Mouse (Mus musculus): ENCODE results near the gene Igflr1.

DNA sequence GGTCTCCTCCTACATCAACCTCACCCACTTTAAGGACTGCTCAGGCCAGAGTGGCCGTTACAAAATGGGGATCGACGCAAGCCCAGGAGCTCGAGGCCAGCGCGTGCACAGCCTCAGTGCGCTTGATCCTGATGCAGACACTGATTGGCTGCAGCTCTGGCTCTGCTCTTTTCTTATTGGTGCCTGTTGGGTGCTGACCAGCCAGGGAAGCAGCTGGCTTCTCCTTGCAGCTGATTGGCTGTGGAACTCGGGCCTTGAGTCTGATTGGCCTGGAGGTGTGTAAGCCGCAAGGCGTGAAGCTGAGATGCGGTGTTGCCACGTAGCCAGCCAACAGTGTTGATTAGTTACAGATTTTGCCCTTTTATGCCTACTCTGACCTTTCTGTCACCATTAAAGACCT is 33.6 kb downstream of the Igflr1 start, which contains the start of gene Zbtb32:
- TF ChIP-seq CTCF (IDR thresholded peaks at IDR 0.05; ENCODE audit: control insufficient read depth, insufficient read depth, insufficient read length) (no peak), USF1 (IDR thresholded peaks at IDR 0.05; ENCODE audit: low read depth) (no peak), MYOD1 (IDR thresholded peaks at IDR 0.05; ENCODE audit: control insufficient read depth, insufficient read length, low read depth) (no peak), FOSL1 (IDR thresholded peaks at IDR 0.05; ENCODE audit: insufficient read depth, low read length, poor library complexity, severe bottlenecking) (no peak), MAX (IDR thresholded peaks at IDR 0.05) (no peak), MYOG (IDR thresholded peaks at IDR 0.05; ENCODE audit: control insufficient read depth, extremely low read depth, insufficient read length) (no peak), CEBPB (IDR thresholded peaks at IDR 0.05; ENCODE audit: low read depth) (no peak)

Measured in C2C12 (cell line).